Mouse (Mus musculus): ENCODE measurements around the gene Gpd1.

DNA sequence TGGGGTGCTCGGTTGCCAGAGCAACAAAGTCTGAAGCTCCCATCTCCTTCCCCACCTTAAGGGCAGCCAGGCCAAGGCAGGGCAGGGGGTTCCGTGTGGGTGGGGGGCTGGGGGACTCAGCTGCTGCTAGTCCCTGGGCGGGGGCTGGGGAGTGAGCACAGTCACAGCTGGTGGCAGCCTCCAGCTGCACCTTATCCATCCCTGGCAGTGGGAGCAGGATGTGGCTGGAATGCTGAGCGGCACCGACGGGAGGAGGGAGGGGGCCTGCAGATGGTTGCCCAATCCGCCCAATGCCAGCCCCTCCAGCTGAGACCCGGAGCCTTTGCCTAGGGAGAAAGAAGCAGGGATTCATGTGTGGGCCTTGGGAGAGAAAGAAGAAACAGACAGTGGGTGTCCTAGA, 40.2 kb upstream of the Gpd1 start:
- TF ChIP-seq POLR2A (IDR thresholded peaks at IDR 0.05; ENCODE audit: borderline replicate concordance, control insufficient read depth, low read depth, low read length): no peak
- TF ChIP-seq CTCF (IDR thresholded peaks at IDR 0.05; ENCODE audit: control insufficient read depth, insufficient read depth, low read length): no peak

Measured in bone marrow, adult 2 months (tissue).